Mouse (Mus musculus) forebrain, embryonic 10.5 days (tissue): ENCODE results near the gene Arid1a. TPM values are rescaled to one million over a fixed set of nuclear protein-coding genes. Genes with fewer than 3 reads are reported as not detected.

ENCODE experiments used
- DNase-seq: peaks from one replicate; pipeline ENCODE4 v3.0.0-alpha.2; 2017; ENCODE audit warnings: low spot score; ENCODE audit errors: extremely low spot score
- H3K27ac ChIP-seq: fragments of 300-500 bp; sonication (generic); 2 replicates; pipeline ENCODE4 v1.5.1; 2016; ENCODE audit warnings: mild to moderate bottlenecking
- H3K27me3 ChIP-seq: fragments of 300-500 bp; sonication (generic); 2 replicates; pipeline ENCODE4 v1.6.1; 2016; ENCODE audit warnings: mild to moderate bottlenecking; ENCODE audit not compliant: poor library complexity, severe bottlenecking
- H3K36me3 ChIP-seq: fragments of 300-500 bp; sonication (generic); replicated peaks from 2 replicates; pipeline ENCODE4 v1.6.1; 2016; ENCODE audit warnings: mild to moderate bottlenecking, moderate library complexity
- H3K4me1 ChIP-seq: fragments of 300-500 bp; sonication (generic); 2 replicates; pipeline ENCODE4 v1.6.1; 2016
- H3K4me3 ChIP-seq: fragments of 300-500 bp; sonication (generic); 2 replicates; pipeline ENCODE4 v1.5.1; 2016; ENCODE audit warnings: mild to moderate bottlenecking, moderate library complexity
- H3K9me3 ChIP-seq: fragments of 300-500 bp; sonication (generic); 2 replicates; pipeline ENCODE4 v1.6.1; 2016; ENCODE audit warnings: mild to moderate bottlenecking, moderate library complexity
- whole genome bisulfite sequencing: fragments of 180-500 bp; shearing (Covaris S2); methylation state at CpG from one replicate; pipeline ENCODE4 v1.1.7; 2016; 5-methylcytosine and 5-hydroxymethylcytosine counted together
- polyA plus RNA-seq: library from polyadenylated mRNA; unstranded; fragments of >200 nt; fragmentation: Nextera tagmentation; extraction: Ambion mirVana; gene quantifications from 2 replicates; pipeline ENCODE4 v1.2.1, GENCODE M21; 2016

The Arid1a gene
- polyA plus RNA-seq, 1 experiment from 2014 or later, result 38.8 TPM

DNA sequence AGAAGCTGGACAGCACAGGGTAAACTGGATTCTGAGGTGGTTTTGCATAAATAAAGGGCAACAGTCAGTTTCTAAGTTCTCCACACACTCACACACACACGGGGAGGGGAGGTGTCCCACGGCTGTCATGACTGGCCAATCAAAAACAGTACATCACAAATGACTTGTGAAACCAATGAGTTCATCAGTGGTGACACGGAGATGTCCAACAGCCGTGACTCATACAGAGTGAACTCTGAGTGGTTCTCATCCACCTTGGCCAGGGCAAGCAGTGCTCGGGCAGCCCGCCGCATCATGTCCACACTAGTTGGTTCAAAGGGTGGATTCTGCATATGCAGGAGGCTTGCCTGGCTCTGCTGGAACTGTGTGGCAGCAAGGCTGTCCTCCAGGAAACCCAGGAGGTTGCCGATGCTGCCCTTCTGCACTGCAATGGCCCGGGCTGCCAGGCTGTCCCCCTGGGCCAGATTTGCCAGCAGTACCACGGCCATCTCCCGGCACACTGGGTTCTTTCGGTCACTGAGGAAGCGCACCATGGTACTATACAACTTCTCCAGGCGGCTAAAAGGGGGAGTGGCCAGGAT is 76.3 kb downstream of the Arid1a start:
- Histone ChIP-seq H3K4me3 (no peak overlapping the region), H3K27me3 (no peaks in the 10 kb centered on the region), H3K9me3 (no peaks in the 10 kb centered on the region), H3K36me3 (peaks cover 80% of the 10 kb centered on the region), H3K27ac (no peak overlapping the region), H3K4me1 (peaks cover 32% of the 10 kb centered on the region)
- 90% methylated on average over 14 of the region's 14 CpGs for WGBS
- DNase-seq, result no peak

DNA sequence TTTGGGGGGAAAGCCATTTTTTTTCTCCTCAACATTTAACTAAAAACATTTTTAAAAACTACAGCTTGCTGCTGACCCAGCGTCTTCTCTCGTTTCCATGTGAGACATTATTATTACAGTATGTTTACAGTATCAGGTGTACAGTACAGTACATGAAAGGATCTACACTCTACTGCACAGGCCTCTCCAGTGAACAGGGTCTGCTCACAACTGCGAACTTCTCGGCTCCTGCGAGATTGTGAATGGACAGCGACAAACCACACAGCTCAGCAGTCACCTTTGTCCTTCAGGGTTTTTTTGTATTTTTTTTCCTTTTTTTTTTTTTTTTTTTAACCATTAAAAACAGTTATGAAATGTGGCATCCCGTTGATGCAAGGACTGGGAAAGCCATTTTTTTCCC is 76.9 kb downstream of the Arid1a start:
- Histone ChIP-seq H3K27me3 (no peaks in the 10 kb centered on the region), H3K9me3 (no peaks in the 10 kb centered on the region), H3K4me1 (peaks cover 38% of the 10 kb centered on the region), H3K4me3 (no peak overlapping the region), H3K27ac (no peak overlapping the region), H3K36me3 (peaks cover 74% of the 10 kb centered on the region)
- no peak for DNase-seq
- 91% methylated on average over 7 of the region's 7 CpGs for WGBS

DNA sequence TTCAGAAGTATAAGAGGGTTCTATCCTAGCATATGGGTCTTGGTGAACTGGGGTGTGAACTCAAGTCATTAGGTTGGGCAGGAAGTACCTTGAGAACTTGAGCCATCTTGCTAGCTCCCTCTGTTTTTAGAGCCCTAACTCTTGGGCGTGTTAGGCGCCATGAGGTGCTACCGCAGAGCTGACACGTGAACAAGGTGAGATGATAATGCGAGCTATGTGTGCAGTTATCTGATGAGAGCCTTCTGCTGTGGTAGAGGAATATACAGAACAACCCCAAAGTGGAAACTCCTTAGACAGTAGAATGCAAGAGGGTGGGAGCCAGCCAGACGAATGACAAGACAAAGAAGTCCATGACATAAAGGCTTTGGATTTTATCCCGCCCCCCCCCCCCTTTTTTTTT is 79.3 kb downstream of the Arid1a start:
- H3K27ac ChIP-seq, result no peak overlapping the region
- peaks cover 50% of the 10 kb centered on the region for H3K36me3 ChIP-seq
- no peaks in the 10 kb centered on the region for H3K9me3 ChIP-seq
- WGBS, result 83% methylated on average over 7 of the region's 7 CpGs
- H3K4me1 ChIP-seq, result peaks cover 62% of the 10 kb centered on the region
- no peak overlapping the region for H3K4me3 ChIP-seq
- no peak for DNase-seq
- H3K27me3 ChIP-seq, result no peaks in the 10 kb centered on the region

DNA sequence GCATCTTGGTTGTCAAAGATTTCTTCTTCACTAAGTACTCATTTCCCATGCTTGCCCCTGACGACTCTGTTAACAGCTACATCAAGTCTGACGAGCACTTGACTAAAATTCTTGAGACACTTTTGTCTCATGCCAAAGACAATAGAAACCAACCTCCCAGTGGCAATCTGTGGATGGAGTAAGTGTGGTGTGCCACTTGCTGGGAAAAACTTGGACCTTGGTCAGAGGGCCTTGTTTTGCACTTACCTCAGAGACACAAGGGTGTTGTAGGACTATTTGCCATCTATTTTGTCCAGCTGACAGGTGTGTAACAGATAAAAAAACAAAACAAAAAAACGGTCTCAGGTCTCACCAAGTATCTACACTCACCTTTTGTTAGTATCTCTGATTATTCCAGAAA is 80.4 kb downstream of the Arid1a start:
- H3K4me3 ChIP-seq, result peak overlapping the region; percentile 29
- 34% methylated on average over 3 of the region's 3 CpGs for WGBS
- peaks cover 71% of the 10 kb centered on the region for H3K4me1 ChIP-seq
- no peaks in the 10 kb centered on the region for H3K27me3 ChIP-seq
- DNase-seq, result no peak
- peaks cover 39% of the 10 kb centered on the region for H3K36me3 ChIP-seq
- peak overlapping the region; percentile 96 for H3K27ac ChIP-seq
- H3K9me3 ChIP-seq, result no peaks in the 10 kb centered on the region

DNA sequence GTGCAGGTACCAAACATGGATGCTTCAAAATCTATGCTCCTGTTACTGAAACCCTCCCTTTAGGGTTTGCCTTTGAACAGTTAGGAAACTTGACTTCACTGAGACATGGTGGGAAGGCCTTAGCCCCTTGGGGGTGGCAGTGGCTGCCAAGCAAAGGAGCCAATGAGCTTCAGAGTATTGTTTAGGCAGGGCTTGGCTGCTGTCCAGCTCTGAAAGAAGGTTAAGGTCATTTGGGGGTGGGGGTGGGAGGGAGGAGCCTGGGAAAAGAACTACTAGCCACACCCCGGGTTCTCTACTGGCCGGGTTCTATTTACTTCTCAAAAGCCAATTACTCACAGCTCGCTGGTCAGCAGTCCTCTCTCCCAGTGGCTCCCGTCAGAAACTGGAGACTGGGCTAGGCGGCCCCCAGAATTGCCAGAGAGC is 81.0 kb downstream of the Arid1a start:
- peaks cover 77% of the 10 kb centered on the region for H3K4me1 ChIP-seq
- H3K9me3 ChIP-seq, result no peaks in the 10 kb centered on the region
- peaks cover 34% of the 10 kb centered on the region for H3K36me3 ChIP-seq
- H3K27ac ChIP-seq, result peak overlapping the region; percentile 96
- peak overlapping the region; percentile 29 for H3K4me3 ChIP-seq
- no peaks in the 10 kb centered on the region for H3K27me3 ChIP-seq
- 4% methylated on average over 5 of the region's 5 CpGs for WGBS
- peak; percentile 80 for DNase-seq

DNA sequence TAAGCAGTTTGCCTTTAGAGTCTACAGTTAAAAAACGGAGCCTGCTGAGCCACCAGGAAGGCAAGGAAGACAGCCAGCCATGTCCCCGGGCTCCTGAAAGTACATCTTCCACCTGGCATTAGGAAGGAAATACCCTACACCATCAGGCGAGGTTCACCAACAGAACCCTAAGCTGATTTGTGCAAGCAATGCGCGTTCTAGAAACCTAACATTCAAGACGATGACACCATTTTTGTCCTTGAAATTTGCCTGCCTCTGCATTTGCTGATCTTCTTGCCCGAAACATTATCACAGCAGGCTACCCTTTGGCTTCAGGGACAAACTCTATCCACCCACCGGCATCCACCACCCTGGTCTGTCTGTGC is 82.3 kb downstream of the Arid1a start:
- peak overlapping the region; percentile 96; the same call in 1 of the 2 replicates for H3K27ac ChIP-seq
- no peak for DNase-seq
- no peaks in the 10 kb centered on the region for H3K27me3 ChIP-seq
- H3K9me3 ChIP-seq, result no peaks in the 10 kb centered on the region
- peaks cover 87% of the 10 kb centered on the region for H3K4me1 ChIP-seq
- WGBS, result 80% methylated on average over 8 of the region's 8 CpGs
- no peak overlapping the region for H3K4me3 ChIP-seq
- H3K36me3 ChIP-seq, result peaks cover 21% of the 10 kb centered on the region

DNA sequence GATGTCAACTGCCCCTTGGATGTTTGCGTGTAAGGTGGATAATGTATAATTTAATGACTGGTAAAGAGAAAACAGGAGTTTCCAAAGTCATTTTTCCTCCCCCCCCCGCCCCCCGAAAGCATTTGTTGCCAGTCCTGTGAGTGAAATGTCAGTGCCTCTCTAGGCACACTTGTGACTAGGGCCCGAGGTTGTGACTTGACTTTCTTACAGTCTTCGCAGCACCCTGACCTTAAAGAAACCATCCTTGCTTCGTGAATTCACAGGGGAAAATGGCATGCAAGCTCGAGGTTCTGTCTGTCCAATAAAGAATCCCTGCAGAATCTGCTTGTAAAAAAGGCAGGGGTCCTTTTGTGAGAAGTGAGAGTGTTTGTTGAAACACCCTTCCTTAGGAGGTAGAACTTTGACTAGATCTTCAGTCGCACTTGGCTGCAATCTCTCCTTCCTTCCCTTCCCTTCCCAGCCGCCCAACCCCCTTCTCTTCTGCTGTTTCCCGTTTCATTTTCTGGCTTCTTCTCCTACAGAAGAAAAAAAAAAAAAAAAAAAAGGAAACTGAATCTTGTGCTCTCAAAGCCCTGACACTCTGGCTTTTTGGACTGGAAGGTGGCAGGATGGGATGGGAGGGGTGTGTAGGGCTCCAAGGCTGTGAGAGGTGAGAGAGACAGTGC is 82.8 kb downstream of the Arid1a start:
- H3K27ac ChIP-seq, result peak overlapping the region; percentile 96
- H3K4me3 ChIP-seq, result peak overlapping the region; percentile 73; the same call in 1 of the 2 replicates
- no peaks in the 10 kb centered on the region for H3K9me3 ChIP-seq
- WGBS, result 54% methylated on average over 10 of the region's 10 CpGs
- no peaks in the 10 kb centered on the region for H3K27me3 ChIP-seq
- peaks cover 87% of the 10 kb centered on the region for H3K4me1 ChIP-seq
- no peak for DNase-seq
- peaks cover 15% of the 10 kb centered on the region for H3K36me3 ChIP-seq

DNA sequence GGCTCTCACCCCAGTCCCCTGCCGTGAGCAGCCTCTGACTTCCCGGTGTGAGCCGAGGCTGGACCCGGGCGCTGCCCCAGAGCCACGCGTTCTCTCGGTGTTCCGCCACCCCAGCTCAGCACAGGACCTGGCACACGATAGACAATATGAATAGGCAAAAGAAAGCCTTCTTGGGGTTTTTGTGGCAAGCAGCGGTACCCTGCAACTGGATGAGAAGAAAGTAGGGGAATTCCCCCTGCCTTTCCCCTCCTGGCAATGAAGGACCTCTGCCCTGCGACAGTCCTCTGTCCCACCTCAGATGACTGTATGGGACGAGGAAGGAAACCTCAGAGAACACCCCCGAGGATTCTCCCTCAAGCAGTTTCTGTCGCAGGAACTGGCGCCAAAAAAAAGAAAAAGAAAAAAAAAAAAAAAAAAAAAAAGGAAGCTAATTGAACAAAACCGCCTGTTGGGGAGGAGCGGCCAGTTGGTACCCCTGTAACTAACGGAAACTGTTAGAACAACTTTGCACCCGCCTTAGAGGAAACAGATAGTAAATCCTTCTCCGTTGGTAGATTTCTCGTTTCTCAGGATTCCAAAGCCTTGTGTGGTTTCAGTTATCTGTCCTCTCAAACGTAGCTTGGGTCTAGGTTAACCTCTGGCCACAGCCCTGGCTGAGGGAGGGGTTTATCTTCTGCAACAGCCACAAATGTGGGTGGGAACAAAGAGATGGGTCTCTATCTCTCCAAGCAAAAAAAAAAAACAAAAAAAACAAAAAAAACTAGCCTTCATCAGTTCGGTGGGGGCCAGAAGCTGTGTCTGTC is 83.5 kb downstream of the Arid1a start:
- DNase-seq, result no peak
- peak overlapping the region; percentile 73 for H3K4me3 ChIP-seq
- no peaks in the 10 kb centered on the region for H3K27me3 ChIP-seq
- H3K27ac ChIP-seq, result peak overlapping the region; percentile 96
- peaks cover 82% of the 10 kb centered on the region for H3K4me1 ChIP-seq
- H3K9me3 ChIP-seq, result no peaks in the 10 kb centered on the region
- H3K36me3 ChIP-seq, result peaks cover 11% of the 10 kb centered on the region
- 7% methylated on average over 24 of the region's 24 CpGs for WGBS

DNA sequence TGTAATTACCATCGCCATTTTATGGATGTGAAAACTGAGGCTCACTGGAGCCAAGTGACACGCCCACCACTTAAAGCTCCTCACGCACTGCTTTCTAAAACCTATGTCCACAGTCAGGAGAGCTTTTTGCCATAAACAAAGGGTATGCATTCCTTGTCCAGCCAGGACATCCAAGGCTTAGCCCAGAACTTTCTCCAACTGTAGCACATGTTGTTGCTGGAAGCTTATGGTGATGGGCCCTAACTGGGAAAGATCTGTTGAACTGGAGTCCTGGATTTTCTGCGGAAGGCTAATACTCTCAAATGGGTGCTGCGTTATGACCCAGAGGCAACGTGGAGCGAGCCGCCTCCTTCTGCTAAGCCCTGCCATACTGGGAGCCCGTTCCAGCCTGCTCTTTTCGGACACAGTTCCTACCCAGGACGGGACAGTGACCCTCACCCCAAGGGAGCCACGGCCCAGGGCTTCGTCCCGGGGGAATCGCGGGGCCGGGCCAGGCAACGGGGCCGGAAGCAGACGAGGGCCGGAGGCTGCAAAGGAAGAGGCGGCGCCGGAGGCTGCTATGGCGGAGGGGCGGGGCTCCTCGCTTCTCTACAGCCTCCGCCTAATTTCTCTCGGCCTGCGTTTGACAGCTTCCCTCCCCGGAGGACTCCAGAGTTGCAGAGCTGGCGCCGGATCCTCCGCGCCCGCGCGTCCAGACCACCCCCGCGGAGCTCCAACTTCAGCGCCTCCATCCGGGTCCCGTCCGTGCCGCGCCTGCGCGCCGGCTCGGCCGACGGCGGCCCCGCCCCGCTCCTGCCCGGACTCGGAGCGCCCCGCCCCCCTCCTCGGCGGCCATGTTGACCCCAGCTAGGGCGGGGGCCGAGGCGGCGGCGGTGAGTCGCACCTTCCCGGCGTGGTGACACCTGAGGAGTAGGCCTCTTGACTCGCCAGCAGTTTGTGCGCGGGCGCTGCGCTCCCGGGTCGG is 84.4 kb downstream of the Arid1a start, which contains the start of gene Pigv:
TSS of gene Pigv (minus strand) at position 767 of the 964 bp plus-strand sequence.
- no peaks in the 10 kb centered on the region for H3K9me3 ChIP-seq
- DNase-seq, result peak; percentile 93
- WGBS, result under 1% methylated on average over 76 of the region's 76 CpGs
- H3K4me1 ChIP-seq, result peaks cover 75% of the 10 kb centered on the region
- H3K27ac ChIP-seq, result peak within 1 kb of the TSS; percentile 96
- H3K27me3 ChIP-seq, result no peaks in the 10 kb centered on the region
- H3K36me3 ChIP-seq, result peaks cover 7% of the 10 kb centered on the region
- peak within 1 kb of the TSS; percentile 73 for H3K4me3 ChIP-seq

DNA sequence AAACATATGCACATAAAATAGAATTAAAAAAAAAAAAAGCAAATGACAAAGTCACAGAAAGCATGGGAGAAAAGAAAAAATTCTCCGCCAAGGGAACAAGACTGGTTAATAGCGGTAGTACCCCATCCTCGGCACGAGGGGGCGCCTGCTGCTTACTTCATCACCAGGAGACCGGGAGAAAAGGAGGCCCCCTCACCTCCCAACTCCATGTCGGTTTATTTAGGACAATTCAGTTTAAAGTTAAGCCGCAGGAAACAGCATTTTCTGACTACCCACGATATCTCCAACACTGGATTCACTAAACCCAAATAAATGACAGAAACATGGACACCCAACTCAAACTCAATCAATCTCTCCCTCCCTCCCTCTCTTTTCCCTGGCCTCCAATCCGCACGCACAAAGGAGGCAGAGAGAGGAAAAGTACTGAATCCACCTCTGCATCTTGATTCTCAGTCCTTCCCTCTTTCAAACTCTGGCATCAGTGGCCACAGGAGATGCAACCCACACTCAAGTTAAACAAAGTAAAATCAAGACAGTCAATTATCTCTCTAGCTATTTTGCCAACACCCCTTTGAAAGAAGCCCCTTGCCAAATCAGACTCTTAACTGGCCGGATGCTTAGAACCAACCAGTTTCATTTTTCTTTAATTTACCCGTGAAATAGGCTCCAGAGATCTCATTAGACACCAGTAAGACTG is 85.2 kb downstream of the Arid1a start:
- peak overlapping the region; percentile 96 for H3K27ac ChIP-seq
- H3K9me3 ChIP-seq, result no peaks in the 10 kb centered on the region
- H3K4me1 ChIP-seq, result peaks cover 66% of the 10 kb centered on the region
- 5% methylated on average over 13 of the region's 13 CpGs for WGBS
- H3K36me3 ChIP-seq, result peaks cover 13% of the 10 kb centered on the region
- peak; percentile 83 for DNase-seq
- peak overlapping the region; percentile 73 for H3K4me3 ChIP-seq
- H3K27me3 ChIP-seq, result no peaks in the 10 kb centered on the region

DNA sequence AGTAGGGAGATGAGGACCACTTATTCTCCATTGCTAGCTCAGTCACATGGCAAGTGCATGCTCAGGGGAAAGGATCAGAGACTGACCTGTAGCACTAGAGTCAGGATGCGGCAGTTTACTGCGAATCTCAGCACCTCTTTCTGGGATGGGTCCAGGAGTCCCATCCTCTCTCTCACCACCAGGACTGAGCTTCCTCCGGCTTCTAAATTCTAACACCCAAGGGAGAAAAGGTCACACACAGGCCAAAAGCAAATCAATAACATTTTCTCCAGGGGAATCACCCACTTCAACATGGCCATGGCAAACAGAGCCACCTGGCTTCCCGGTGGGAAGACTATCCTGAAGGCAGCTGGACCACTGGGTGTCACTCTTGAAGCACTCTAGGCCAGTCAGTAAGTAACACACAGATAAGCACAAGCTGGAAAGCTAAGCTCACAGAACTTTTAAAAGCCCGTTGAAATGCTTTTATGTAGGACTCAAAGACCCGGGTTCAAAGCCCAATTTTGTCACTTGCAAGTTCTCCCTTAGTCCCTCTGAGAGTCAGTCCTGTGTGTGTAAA is 86.8 kb downstream of the Arid1a start:
- peaks cover 22% of the 10 kb centered on the region for H3K36me3 ChIP-seq
- H3K27ac ChIP-seq, result no peak overlapping the region
- no peak overlapping the region for H3K4me3 ChIP-seq
- no peaks in the 10 kb centered on the region for H3K9me3 ChIP-seq
- peaks cover 60% of the 10 kb centered on the region for H3K4me1 ChIP-seq
- no peak for DNase-seq
- H3K27me3 ChIP-seq, result no peaks in the 10 kb centered on the region
- 74% methylated on average over 6 of the region's 6 CpGs for WGBS
